Mouse (Mus musculus): ENCODE data around the gene Anapc11.

Gene Anapc11

GRCm38 (mm10) chr11:120606764-120607163 lies 8.5 kb downstream of the Anapc11 start:
- no peak for DNase-seq (ENCODE audit: low spot score)

GRCm38 (mm10) chr11:120608241-120609034 lies 10.2 kb downstream of the Anapc11 start, which contains the start of gene Npb:
TSS of gene Npb (plus strand) at chr11:120608477.
- no peak for DNase-seq (ENCODE audit: low spot score)

DNA sequence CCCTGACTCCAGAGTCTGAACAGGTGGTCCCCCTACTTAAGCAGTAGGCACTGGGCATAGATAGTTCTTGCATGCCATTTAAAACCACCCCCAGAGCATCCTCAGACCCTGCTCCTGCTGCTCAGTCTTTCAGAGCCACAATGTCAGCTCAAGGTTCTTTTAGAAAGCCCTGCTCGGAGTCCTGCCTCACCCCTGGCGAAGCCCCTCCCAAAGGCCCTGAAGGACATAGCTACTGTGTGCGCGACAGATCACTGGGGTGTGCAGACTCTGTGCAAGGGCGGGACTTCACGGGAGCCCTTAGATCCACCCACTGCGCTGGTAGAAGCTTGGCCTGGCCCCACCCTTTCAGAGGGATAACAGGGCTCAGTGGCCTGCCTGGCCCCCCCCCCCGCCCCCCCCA lies 11.0 kb downstream of the Anapc11 start:
- DNase-seq (ENCODE audit: low spot score), result peak; percentile 58

GRCm38 (mm10) chr11:120610477-120611046 lies 12.3 kb downstream of the Anapc11 start:
- DNase-seq (ENCODE audit: low spot score), result no peak

DNA sequence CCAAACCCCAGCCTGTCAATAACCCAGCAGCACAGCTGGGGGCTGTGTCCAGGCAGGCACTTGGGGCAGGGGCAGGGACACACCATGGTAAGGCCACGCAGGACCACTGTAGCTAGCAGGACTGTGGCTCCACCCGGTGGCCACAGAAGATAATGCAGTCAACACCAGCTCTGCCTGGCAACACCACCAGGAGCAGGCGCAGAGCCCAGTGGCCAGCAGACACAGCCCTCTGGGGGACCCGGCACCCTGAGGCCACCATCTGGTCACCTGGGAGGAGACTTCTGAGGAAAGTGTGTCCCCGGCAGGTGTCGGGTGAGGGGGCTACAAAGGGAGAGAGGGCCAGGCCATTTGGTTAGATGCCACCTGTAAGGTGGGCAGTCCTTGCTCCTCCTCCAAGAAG lies 14.5 kb downstream of the Anapc11 start:
- no peak for DNase-seq (ENCODE audit: low spot score)

- DNase-seq (ENCODE audit: low spot score), result no peak
Observed at GRCm38 (mm10) chr11:120613481-120613972, 15.3 kb downstream of the Anapc11 start.

GRCm38 (mm10) chr11:120613976-120614375 lies 15.8 kb downstream of the Anapc11 start:
- no peak for DNase-seq (ENCODE audit: low spot score)

DNA sequence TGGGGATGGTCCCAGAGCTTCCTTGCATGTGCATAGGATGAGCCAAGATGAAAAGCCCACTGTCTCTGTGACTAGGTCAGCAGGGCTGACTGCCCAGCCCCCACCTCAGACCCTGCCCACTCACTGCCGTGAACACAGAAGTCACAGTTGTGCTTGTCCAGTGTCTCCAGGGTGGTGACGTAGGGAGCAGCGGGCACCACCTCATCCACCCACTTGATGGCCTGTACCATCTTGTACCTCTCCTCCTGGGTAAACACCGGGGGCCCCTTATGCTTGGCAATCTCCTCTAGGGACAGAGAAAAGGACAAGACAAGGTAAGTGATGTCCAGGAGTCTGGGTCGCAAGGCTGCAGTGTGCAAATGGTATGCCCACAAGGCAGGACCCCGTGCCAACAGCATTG lies 16.9 kb downstream of the Anapc11 start:
- no peak for DNase-seq (ENCODE audit: low spot score)

GRCm38 (mm10) chr11:120615606-120616203 lies 17.5 kb downstream of the Anapc11 start:
- DNase-seq (ENCODE audit: low spot score), result no peak

- DNase-seq (ENCODE audit: low spot score), result no peak
Observed at GRCm38 (mm10) chr11:120616617-120617294, 18.5 kb downstream of the Anapc11 start.

DNA sequence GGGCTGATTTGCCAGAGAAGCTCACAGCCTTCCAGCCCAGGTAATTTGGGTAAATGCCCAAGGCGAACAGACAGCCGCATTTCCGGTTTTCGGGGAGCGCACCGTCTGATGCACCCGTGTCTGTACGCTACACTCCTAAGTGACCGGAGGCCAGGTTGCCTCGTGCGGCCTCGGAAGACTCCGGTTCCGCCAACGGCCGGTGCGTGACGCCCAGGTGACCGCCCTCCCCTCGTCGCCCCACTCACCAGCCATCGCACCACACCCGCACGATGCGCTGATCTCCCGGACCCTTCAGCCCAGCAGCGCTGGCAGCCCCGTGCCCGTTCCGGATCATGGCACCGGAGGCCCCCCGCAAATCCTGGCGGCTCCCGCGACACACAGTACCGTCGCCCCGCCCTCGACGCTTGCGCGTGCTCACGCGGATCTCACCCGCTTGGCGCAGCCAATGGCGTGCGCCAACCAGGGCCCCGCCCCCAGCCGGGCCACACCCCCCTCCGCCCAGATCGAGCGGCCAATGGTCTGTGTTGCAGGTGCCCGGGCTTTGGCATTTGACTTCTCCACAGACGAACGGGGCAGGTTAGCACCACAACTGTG lies 19.4 kb downstream of the Anapc11 start, which contains the start of gene Pcyt2:
Pcyt2 (minus strand) TSS at position 418 of the 594 bp plus-strand sequence.
- DNase-seq (ENCODE audit: low spot score), result peak; percentile 84

DNA sequence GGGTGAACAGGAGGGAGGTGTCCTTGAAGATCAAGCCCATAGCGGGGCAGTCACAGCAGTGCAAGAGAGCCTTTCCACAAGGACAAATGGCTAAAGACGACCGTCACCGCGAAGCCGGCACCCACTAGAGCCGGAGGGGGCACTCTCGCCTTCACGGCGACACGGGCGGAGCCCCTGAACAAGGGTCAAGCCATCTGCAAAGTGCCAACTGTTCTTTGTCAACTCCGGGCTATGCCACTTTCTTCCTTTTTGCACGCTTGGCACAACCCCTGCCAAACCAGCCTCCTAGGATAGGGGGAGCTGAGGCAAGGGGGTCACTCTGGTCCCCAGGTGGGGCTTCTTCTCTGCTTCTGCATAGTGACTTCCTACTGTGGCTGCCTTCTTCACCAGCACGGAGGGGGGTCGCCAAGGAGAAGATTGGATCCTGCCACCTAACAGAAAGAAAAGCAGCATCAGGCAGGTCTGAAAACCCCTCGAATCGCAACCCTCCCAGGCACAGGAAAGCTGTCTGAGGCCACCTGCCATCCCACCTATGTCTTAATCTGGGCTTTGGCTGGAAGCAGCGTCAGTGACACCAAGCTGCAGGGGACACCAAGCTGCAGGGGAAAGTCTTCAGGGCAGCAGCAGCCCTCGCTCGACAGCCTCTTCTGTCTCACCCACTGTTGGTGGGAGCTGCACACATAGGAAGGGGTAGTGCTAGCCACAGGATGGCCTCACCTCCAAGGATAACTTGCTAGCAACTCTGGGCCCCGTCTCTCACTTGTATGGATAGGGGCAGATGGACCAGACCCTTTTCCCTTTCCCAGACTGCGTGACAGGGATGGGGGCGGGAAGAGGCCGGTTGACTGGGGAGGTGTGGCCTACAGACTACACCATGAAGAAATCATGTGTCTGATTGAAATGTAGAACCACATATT lies 20.7 kb downstream of the Anapc11 start:
- no peak for DNase-seq (ENCODE audit: low spot score)

- no peak for DNase-seq (ENCODE audit: low spot score)
Observed at GRCm38 (mm10) chr11:120620195-120620594, 22.0 kb downstream of the Anapc11 start.

- DNase-seq (ENCODE audit: low spot score), result no peak
Observed at GRCm38 (mm10) chr11:120622805-120623204, 24.6 kb downstream of the Anapc11 start.

DNA sequence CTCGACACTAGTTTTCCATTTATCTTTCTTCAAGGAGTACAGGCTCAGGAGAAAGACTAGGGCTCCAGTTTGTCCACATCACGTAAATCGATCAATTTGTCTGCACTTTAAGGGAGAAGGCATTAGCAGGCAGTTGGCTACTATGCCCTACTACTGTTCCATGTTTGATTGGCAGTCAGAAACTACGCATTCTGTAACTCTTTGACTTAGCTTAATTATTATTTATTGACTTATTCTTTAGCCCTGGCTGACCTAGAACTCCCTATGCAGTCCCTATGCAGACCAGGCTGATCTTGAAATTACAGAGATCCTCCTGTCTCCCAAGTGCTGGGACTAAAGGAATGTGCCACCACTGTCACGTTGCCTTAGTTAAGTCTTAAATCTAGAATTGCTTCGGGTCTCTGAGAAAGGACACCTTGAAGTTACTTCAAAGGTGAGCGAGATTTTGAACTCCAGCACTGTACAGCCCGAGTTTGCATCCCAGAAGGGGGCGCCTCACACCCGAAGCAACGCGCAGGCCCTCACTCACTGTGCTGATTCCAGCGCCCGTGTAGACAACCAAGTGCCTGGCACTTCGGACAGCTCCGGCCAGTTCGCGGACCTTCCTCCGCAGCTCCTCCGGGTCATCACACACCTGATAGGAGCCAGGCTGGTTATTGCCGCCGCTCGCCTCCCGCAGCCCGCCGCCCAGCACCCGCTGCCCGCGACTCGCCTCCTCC lies 25.9 kb downstream of the Anapc11 start:
- no peak for DNase-seq (ENCODE audit: low spot score)

DNA sequence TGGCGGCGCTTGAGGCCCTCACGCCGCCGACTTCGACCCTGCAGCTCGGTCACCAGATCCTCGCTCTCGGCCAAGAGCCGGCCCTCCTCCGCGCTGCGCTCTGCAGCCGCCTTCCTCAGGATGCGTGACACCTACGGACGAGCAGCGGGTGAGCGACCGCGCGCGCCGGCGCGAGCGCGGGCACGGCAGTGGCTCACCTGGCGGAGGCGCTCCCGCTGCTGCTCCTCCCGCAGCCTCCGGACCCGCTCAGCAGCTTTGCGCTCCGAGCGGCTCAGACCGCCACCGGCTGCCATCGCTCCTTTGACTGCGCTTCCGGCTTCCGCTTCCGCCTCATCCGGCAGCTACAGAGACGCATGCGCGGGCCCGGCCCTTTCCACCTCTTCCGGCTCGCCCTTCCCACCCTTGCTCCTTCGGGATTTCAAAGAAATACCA lies 26.5 kb downstream of the Anapc11 start:
- peak; percentile 72 for DNase-seq (ENCODE audit: low spot score)

- DNase-seq (ENCODE audit: low spot score), result no peak
Observed at GRCm38 (mm10) chr11:120625152-120625775, 27.0 kb downstream of the Anapc11 start, which contains the start of gene Sirt7. TSS of gene Sirt7 (minus strand) at chr11:120625240.

DNA sequence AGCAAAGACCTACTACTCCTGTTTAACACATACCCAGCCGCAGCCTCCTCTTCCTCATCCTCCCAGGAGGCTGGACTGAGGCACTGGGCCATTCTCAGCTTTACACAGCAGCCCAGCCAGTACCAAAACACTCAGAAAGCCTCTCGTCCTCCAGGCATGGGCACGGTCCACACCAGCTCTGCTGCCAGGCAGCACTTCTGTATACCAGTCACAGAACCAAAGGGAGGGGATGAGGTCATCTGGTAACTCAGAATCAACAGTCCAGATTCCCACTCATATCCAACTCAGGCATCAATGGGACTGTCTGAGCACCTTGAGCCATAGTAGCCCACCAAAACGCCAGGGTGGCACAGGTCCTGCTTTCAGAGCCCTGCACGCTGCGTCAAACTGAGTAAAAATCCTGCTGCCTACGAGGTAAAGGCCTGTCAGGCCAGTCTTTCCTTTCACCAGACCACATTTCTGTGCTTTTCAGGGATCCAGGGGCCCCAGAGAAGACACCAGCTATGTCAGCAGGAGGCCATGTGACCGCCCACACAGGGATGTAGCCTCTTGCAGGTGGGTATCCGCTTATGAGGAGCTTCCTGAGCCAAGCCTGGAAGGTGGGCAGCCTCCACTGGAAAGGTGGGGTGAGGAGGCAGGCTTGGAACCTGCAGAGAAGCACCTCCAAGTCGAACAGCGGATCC lies 28.7 kb downstream of the Anapc11 start:
- DNase-seq (ENCODE audit: low spot score), result no peak

All from ovary, adult 18-20 months (tissue).